Comparison of ENCODE assay signal across 25 mouse cellular contexts in genomic region chr8:120015916-120016315, GRCm38 (mm10). TPM values are rescaled to one million over a fixed set of nuclear protein-coding genes. Genes with fewer than 3 reads are reported as not detected.
DNase-seq lines count a peak whose midpoint lies in the region; ATAC-seq and TF ChIP-seq lines count a peak whose summit lies in the region.
"Had no signal": no experiment of that assay in that cellular context is flagged by ENCODE, and none has a peak within 500 bp of the region (broad histone marks: within the 10 kb centered on the region; RNA-seq: fewer than 3 reads in every experiment).

No protein-coding gene starts in this region.

- intact Hi-C loops in gastrocnemius, postnatal 36 days (cut with DNase I) = no loop called here

- in situ Hi-C loops in Patski (cut with MboI; ENCODE audit: low pct_unique_long_range_greater_than_20kb) = no loop called here

- peak; percentile 50 for ATAC-seq in Patski
- ATAC-seq: CD4-positive, CD25-positive, alpha-beta regulatory T cell, adult 4 months; forebrain, embryonic 14.5 days; forebrain, postnatal 0 days; hindbrain, embryonic 16.5 days; intestine, embryonic 16.5 days had no signal

- DNase-seq in 3134 (ENCODE audit: extremely low read depth, insufficient read length, low spot score) (peak; percentile 41), 416B (ENCODE audit: low read depth) (peak; percentile 37), Patski (ENCODE audit: low read depth, low spot score) (no peak)
- peak; percentile 76 for DNase-seq in fibroblast of lung, adult 2 months (ENCODE audit: low read depth)
- DNase-seq in gastrocnemius, postnatal 36 days = no peak
- DNase-seq in embryo, embryonic 9.5 days (ENCODE audit: extremely low spot score) = no peak
- DNase-seq in frontal cortex, postnatal 36 days (ENCODE audit: low spot score in 2 of 2) = no peak
- no peak for DNase-seq in lung, postnatal 36 days
- DNase-seq: adrenal gland, postnatal 10 days; adrenal gland, postnatal 36 days; B cell, adult 2 months; cerebellum, adult 11 months; cerebellum, adult 2 months; cerebellum, adult 9-11 months; cerebellum, postnatal 25 days; forebrain, postnatal 0 days; gastrocnemius, postnatal 25 days; heart, adult 11 months; kidney, adult 18-20 months had no signal

- CTCF ChIA-PET in Patski (lab: Charles Lee) = interaction anchor here (1.3 kb wide), 2 partner anchors 30 to 64 kb away, joined by 3 read pairs; no protein-coding TSS in a partner anchor

- H3K27me3 ChIP-seq in Patski = no peaks in the 10 kb centered on the region
- H3K27me3 ChIP-seq: embryonic facial prominence, embryonic 13.5 days had no signal

- no peak for TF ChIP-seq CTCF in Patski (IDR thresholded peaks at IDR 0.05)

- POLR2A ChIA-PET in Patski (lab: Charles Lee) = no interaction called here

RNA-seq across cellular contexts. Expression of gene Crispld2, which starts 23.7 kb away (rescaled TPM):
- polyA plus RNA-seq in Patski (2021) = 1.1 TPM
- total RNA-seq in gastrocnemius, postnatal 36 days (2021) = 10 to 100 TPM in 1 of 2 experiments, 1 to 10 TPM in 1; 8.1 to 12.3 TPM
- total RNA-seq: common myeloid progenitor, adult 5-6 weeks had no signal

Comparison
In these comparisons a context has a peak if more than half of its experiments do, and no peak if none do; other contexts are left out.
1. DNase-seq: peak in 3134 (single experiment), 416B (single experiment) and fibroblast of lung, adult 2 months (single experiment); none in Patski (single experiment), gastrocnemius, postnatal 36 days (0 of 2), embryo, embryonic 9.5 days (single experiment), frontal cortex, postnatal 36 days (0 of 2) and lung, postnatal 36 days (single experiment).